Mouse (Mus musculus): Measurements from ENCODE around the gene Avl9. TPM values are rescaled to one million over a fixed set of nuclear protein-coding genes. Genes with fewer than 3 reads are reported as not detected.

Avl9 gene
- polyA plus RNA-seq (2014; fragmentation: Nextera tagmentation; extraction: Ambion mirVana) = 19.8 and 20.2 TPM in 2 replicates

- peak within 1 kb of the TSS; percentile 42 for H3K4me2 ChIP-seq (ENCODE audit: low read depth, low read length)
- ATAC-seq (replicated peaks; ENCODE audit: insufficient number of reproducible peaks, low FRiP score, low TSS enrichment, low read depth) = peak; percentile 99
Observed at GRCm38 (mm10) chr6:56714574-56715269, at the start of gene Avl9. Avl9 (plus strand) TSS chr6:56714899.

GRCm38 (mm10) chr6:56688238-56688637 is 26.5 kb upstream of the Avl9 start:
- Histone ChIP-seq H3K4me2 (ENCODE audit: low read depth, low read length) (no peak overlapping the region), H3K9me3 (replicated peaks; ENCODE audit: control insufficient read depth, low read length) (no peaks in the 10 kb centered on the region), H3K4me1 (ENCODE audit: control insufficient read depth, insufficient read depth, low read length) (no peaks in the 10 kb centered on the region), H3K36me3 (replicated peaks; ENCODE audit: control insufficient read depth, insufficient read depth, low read depth, low read length) (no peaks in the 10 kb centered on the region), H3K9ac (replicated peaks; ENCODE audit: low read length) (no peak overlapping the region), H3K27ac (replicated peaks; ENCODE audit: low read depth, low read length) (no peak overlapping the region), H3K27me3 (ENCODE audit: control insufficient read depth, insufficient read depth, low read length) (no peaks in the 10 kb centered on the region), H3K4me3 (ENCODE audit: low read depth, low read length) (no peak overlapping the region)
- 89% methylated on average over 3 of the region's 3 CpGs for WGBS
- no peak for DNase-seq (ENCODE audit: low spot score)
- ATAC-seq (replicated peaks; ENCODE audit: insufficient number of reproducible peaks, low FRiP score, low TSS enrichment, low read depth) = no peak

More at GRCm38 (mm10) chr6:56714574-56715269, at the start of gene Avl9:
- Histone ChIP-seq H3K36me3 (replicated peaks; ENCODE audit: control insufficient read depth, insufficient read depth, low read depth, low read length) (no peaks in the 10 kb centered on the region), H3K9ac (replicated peaks; ENCODE audit: low read length) (peak within 1 kb of the TSS; percentile 82), H3K9me3 (replicated peaks; ENCODE audit: control insufficient read depth, low read length) (no peaks in the 10 kb centered on the region), H3K4me1 (ENCODE audit: control insufficient read depth, insufficient read depth, low read length) (no peaks in the 10 kb centered on the region), H3K4me3 (ENCODE audit: low read depth, low read length) (peak within 1 kb of the TSS; percentile 71), H3K27ac (replicated peaks; ENCODE audit: low read depth, low read length) (peak within 1 kb of the TSS; percentile 91), H3K27me3 (ENCODE audit: control insufficient read depth, insufficient read depth, low read length) (no peaks in the 10 kb centered on the region)
- WGBS = under 1% methylated on average over 52 of the region's 64 CpGs
- peak; percentile 96 for DNase-seq (ENCODE audit: low spot score)

- WGBS = 2% methylated on average over 2 of the region's 2 CpGs
Observed at GRCm38 (mm10) chr6:56691205-56691604, 23.5 kb upstream of the Avl9 start.

GRCm38 (mm10) chr6:56692445-56692844 is 22.3 kb upstream of the Avl9 start:
- DNase-seq (ENCODE audit: low spot score) (no peak), ATAC-seq (replicated peaks; ENCODE audit: insufficient number of reproducible peaks, low FRiP score, low TSS enrichment, low read depth) (no peak)
- no peak overlapping the region for H3K27ac ChIP-seq (replicated peaks; ENCODE audit: low read depth, low read length)
- no peaks in the 10 kb centered on the region for H3K36me3 ChIP-seq (replicated peaks; ENCODE audit: control insufficient read depth, insufficient read depth, low read depth, low read length)
- H3K9ac ChIP-seq (replicated peaks; ENCODE audit: low read length) = no peak overlapping the region
- no peak overlapping the region for H3K4me2 ChIP-seq (ENCODE audit: low read depth, low read length)
- WGBS = 81% methylated on average over 4 of the region's 4 CpGs
- H3K27me3 ChIP-seq (ENCODE audit: control insufficient read depth, insufficient read depth, low read length) = no peaks in the 10 kb centered on the region
- H3K9me3 ChIP-seq (replicated peaks; ENCODE audit: control insufficient read depth, low read length) = no peaks in the 10 kb centered on the region
- no peaks in the 10 kb centered on the region for H3K4me1 ChIP-seq (ENCODE audit: control insufficient read depth, insufficient read depth, low read length)
- no peak overlapping the region for H3K4me3 ChIP-seq (ENCODE audit: low read depth, low read length)

More at GRCm38 (mm10) chr6:56691205-56691604, 23.5 kb upstream of the Avl9 start:
- H3K36me3 ChIP-seq (replicated peaks; ENCODE audit: control insufficient read depth, insufficient read depth, low read depth, low read length) = no peaks in the 10 kb centered on the region
- DNase-seq (ENCODE audit: low spot score) (peak; percentile 94), ATAC-seq (replicated peaks; ENCODE audit: insufficient number of reproducible peaks, low FRiP score, low TSS enrichment, low read depth) (peak; percentile 82; the same call in 1 of the 2 replicates)
- H3K4me3 ChIP-seq (ENCODE audit: low read depth, low read length) = no peak overlapping the region
- H3K27ac ChIP-seq (replicated peaks; ENCODE audit: low read depth, low read length) = no peak overlapping the region
- H3K4me1 ChIP-seq (ENCODE audit: control insufficient read depth, insufficient read depth, low read length) = no peaks in the 10 kb centered on the region
- H3K9ac ChIP-seq (replicated peaks; ENCODE audit: low read length) = no peak overlapping the region
- no peak overlapping the region for H3K4me2 ChIP-seq (ENCODE audit: low read depth, low read length)
- no peaks in the 10 kb centered on the region for H3K27me3 ChIP-seq (ENCODE audit: control insufficient read depth, insufficient read depth, low read length)
- H3K9me3 ChIP-seq (replicated peaks; ENCODE audit: control insufficient read depth, low read length) = no peaks in the 10 kb centered on the region

GRCm38 (mm10) chr6:56703931-56704900 is 10.5 kb upstream of the Avl9 start, which contains the start of gene Lsm5:
Lsm5 (minus strand) TSS chr6:56704710.
- H3K9ac ChIP-seq (replicated peaks; ENCODE audit: low read length) = peak within 1 kb of the TSS; percentile 71
- H3K27ac ChIP-seq (replicated peaks; ENCODE audit: low read depth, low read length) = peak within 1 kb of the TSS; percentile 20; the same call in 1 of the 2 replicates
- 1% methylated on average over 46 of the region's 46 CpGs for WGBS
- peak within 1 kb of the TSS; percentile 70 for H3K4me2 ChIP-seq (ENCODE audit: low read depth, low read length)
- no peaks in the 10 kb centered on the region for H3K9me3 ChIP-seq (replicated peaks; ENCODE audit: control insufficient read depth, low read length)
- H3K27me3 ChIP-seq (ENCODE audit: control insufficient read depth, insufficient read depth, low read length) = no peaks in the 10 kb centered on the region
- H3K4me1 ChIP-seq (ENCODE audit: control insufficient read depth, insufficient read depth, low read length) = no peaks in the 10 kb centered on the region
- no peaks in the 10 kb centered on the region; the same call in 1 of the 2 replicates for H3K36me3 ChIP-seq (replicated peaks; ENCODE audit: control insufficient read depth, insufficient read depth, low read depth, low read length)
- peak within 1 kb of the TSS; percentile 84 for H3K4me3 ChIP-seq (ENCODE audit: low read depth, low read length)
- DNase-seq (ENCODE audit: low spot score) (peak; percentile 95), ATAC-seq (replicated peaks; ENCODE audit: insufficient number of reproducible peaks, low FRiP score, low TSS enrichment, low read depth) (peak; percentile 86)

- H3K27me3 ChIP-seq (ENCODE audit: control insufficient read depth, insufficient read depth, low read length) = no peaks in the 10 kb centered on the region
- no peak overlapping the region for H3K4me2 ChIP-seq (ENCODE audit: low read depth, low read length)
- 50% methylated on average over 7 of the region's 7 CpGs for WGBS
- H3K36me3 ChIP-seq (replicated peaks; ENCODE audit: control insufficient read depth, insufficient read depth, low read depth, low read length) = no peaks in the 10 kb centered on the region
- H3K4me3 ChIP-seq (ENCODE audit: low read depth, low read length) = peak overlapping the region; percentile 71
- no peaks in the 10 kb centered on the region for H3K9me3 ChIP-seq (replicated peaks; ENCODE audit: control insufficient read depth, low read length)
- no peak overlapping the region for H3K27ac ChIP-seq (replicated peaks; ENCODE audit: low read depth, low read length)
- no peaks in the 10 kb centered on the region for H3K4me1 ChIP-seq (ENCODE audit: control insufficient read depth, insufficient read depth, low read length)
- no peak overlapping the region for H3K9ac ChIP-seq (replicated peaks; ENCODE audit: low read length)
- ATAC-seq (replicated peaks; ENCODE audit: insufficient number of reproducible peaks, low FRiP score, low TSS enrichment, low read depth) = no peak
- DNase-seq (ENCODE audit: low spot score) = no peak
Observed at GRCm38 (mm10) chr6:56714186-56714573, 519 bp upstream of the Avl9 start.

- DNase-seq (ENCODE audit: low spot score) (peak; percentile 78), ATAC-seq (replicated peaks; ENCODE audit: insufficient number of reproducible peaks, low FRiP score, low TSS enrichment, low read depth) (no peak; the same call in 1 of the 2 replicates)
- Histone ChIP-seq H3K27me3 (ENCODE audit: control insufficient read depth, insufficient read depth, low read length) (no peaks in the 10 kb centered on the region), H3K27ac (replicated peaks; ENCODE audit: low read depth, low read length) (peak overlapping the region; percentile 91), H3K36me3 (replicated peaks; ENCODE audit: control insufficient read depth, insufficient read depth, low read depth, low read length) (no peaks in the 10 kb centered on the region), H3K4me1 (ENCODE audit: control insufficient read depth, insufficient read depth, low read length) (no peaks in the 10 kb centered on the region), H3K9ac (replicated peaks; ENCODE audit: low read length) (peak overlapping the region; percentile 82), H3K4me3 (ENCODE audit: low read depth, low read length) (peak overlapping the region; percentile 71), H3K4me2 (ENCODE audit: low read depth, low read length) (peak overlapping the region; percentile 42), H3K9me3 (replicated peaks; ENCODE audit: control insufficient read depth, low read length) (no peaks in the 10 kb centered on the region)
- under 1% methylated on average over 25 of the region's 25 CpGs for WGBS
Observed at GRCm38 (mm10) chr6:56715270-56715666, 569 bp downstream of the Avl9 start.
